19 mouse cellular contexts compared by ENCODE assay signal in genomic region chr14:24140297-24140812, GRCm38 (mm10).
DNase-seq lines count a peak whose midpoint lies in the region; ATAC-seq lines count a peak whose summit lies in the region.
"Had no signal": no experiment of that assay in that cellular context is flagged by ENCODE, and none has a peak within 500 bp of the region (broad histone marks: within the 10 kb centered on the region; RNA-seq: fewer than 3 reads in every experiment).

No protein-coding gene starts in this region.

- peak overlapping the region; percentile 85 for H3K27ac ChIP-seq in liver, embryonic 13.5 days
- no peak overlapping the region for H3K27ac ChIP-seq in midbrain, embryonic 15.5 days
- H3K27ac ChIP-seq: forebrain, embryonic 10.5 days; hindbrain, embryonic 10.5 days; left cerebral cortex, adult 2 months; limb, embryonic 12.5 days; midbrain, embryonic 10.5 days; neural tube, embryonic 15.5 days had no signal

- WGBS in liver, embryonic 13.5 days (ENCODE audit: insufficient replicate concordance): 22% methylated on average over 8 of the region's 8 CpGs
- 90% methylated on average over 8 of the region's 8 CpGs for WGBS in midbrain, embryonic 15.5 days

- H3K9me3 ChIP-seq in liver, embryonic 13.5 days (replicated peaks): no peaks in the 10 kb centered on the region
- no peaks in the 10 kb centered on the region for H3K9me3 ChIP-seq in midbrain, embryonic 15.5 days
- H3K9me3 ChIP-seq: forebrain, embryonic 10.5 days; hindbrain, embryonic 10.5 days; limb, embryonic 12.5 days; midbrain, embryonic 10.5 days; neural tube, embryonic 15.5 days had no signal

- no peaks in the 10 kb centered on the region for H3K36me3 ChIP-seq in liver, embryonic 13.5 days
- H3K36me3 ChIP-seq in midbrain, embryonic 15.5 days (replicated peaks): peaks cover 42% of the 10 kb centered on the region

- H3K4me2 ChIP-seq in liver, embryonic 13.5 days: peak overlapping the region; percentile 53
- no peak overlapping the region for H3K4me2 ChIP-seq in midbrain, embryonic 15.5 days
- H3K4me2 ChIP-seq: limb, embryonic 12.5 days; neural tube, embryonic 15.5 days had no signal

- DNase-seq in ovary, postnatal 36 days (ENCODE audit: low spot score): peak; percentile 36
- no peak for DNase-seq in ovary, postnatal 10 days (ENCODE audit: low spot score)
- DNase-seq in c-Kit-positive CD71-positive TER-119-negative erythroid progenitor cells, embryonic 14.5 days (ENCODE audit: low read depth): peak; percentile 62
- peak; percentile 79 for DNase-seq in liver, embryonic 13.5 days
- peak; percentile 46 to 75 for DNase-seq in spleen, postnatal 36 days (ENCODE audit: low spot score in 2 of 2)
- no peak for DNase-seq in thymus, postnatal 14 days
- DNase-seq in layer of hippocampus, postnatal 36 days: no peak
- DNase-seq: adrenal gland, adult 2 months; cerebellum, postnatal 36 days; heart, adult 18-20 months; thymus, adult 2 months had no signal

- peaks cover 73% of the 10 kb centered on the region for H3K4me1 ChIP-seq in liver, embryonic 13.5 days (replicated peaks)
- H3K4me1 ChIP-seq in midbrain, embryonic 15.5 days: peaks cover 10% of the 10 kb centered on the region
- H3K4me1 ChIP-seq: limb, embryonic 12.5 days had no signal

- peak; percentile 83 for ATAC-seq in liver, embryonic 13.5 days (ENCODE audit: low read depth)
- ATAC-seq in midbrain, embryonic 15.5 days (replicated peaks): no peak
- ATAC-seq: lung, postnatal 0 days had no signal

- no peaks in the 10 kb centered on the region for H3K27me3 ChIP-seq in liver, embryonic 13.5 days
- H3K27me3 ChIP-seq in midbrain, embryonic 15.5 days (replicated peaks): no peaks in the 10 kb centered on the region
- H3K27me3 ChIP-seq: limb, embryonic 12.5 days; neural tube, embryonic 15.5 days had no signal

- no peak overlapping the region for H3K4me3 ChIP-seq in liver, embryonic 13.5 days (replicated peaks)
- H3K4me3 ChIP-seq in midbrain, embryonic 15.5 days: no peak overlapping the region
- H3K4me3 ChIP-seq: forebrain, embryonic 10.5 days; hindbrain, embryonic 10.5 days; left cerebral cortex, adult 2 months; limb, embryonic 12.5 days; midbrain, embryonic 10.5 days; neural tube, embryonic 15.5 days had no signal

- peak overlapping the region; percentile 49; the same call in 1 of the 2 replicates for H3K9ac ChIP-seq in liver, embryonic 13.5 days
- H3K9ac ChIP-seq in midbrain, embryonic 15.5 days: no peak overlapping the region
- H3K9ac ChIP-seq: limb, embryonic 12.5 days; neural tube, embryonic 15.5 days had no signal

Comparison
In these comparisons a context has a peak if more than half of its experiments do, and no peak if none do; other contexts are left out.
1. DNase-seq: peak in ovary, postnatal 36 days (single experiment), c-Kit-positive CD71-positive TER-119-negative erythroid progenitor cells, embryonic 14.5 days (single experiment), liver, embryonic 13.5 days (single experiment) and spleen, postnatal 36 days (2 of 2); none in ovary, postnatal 10 days (single experiment), thymus, postnatal 14 days (single experiment) and layer of hippocampus, postnatal 36 days (0 of 2).